ENCODE assay signal across 33 mouse cellular contexts in the genomic region with DNA sequence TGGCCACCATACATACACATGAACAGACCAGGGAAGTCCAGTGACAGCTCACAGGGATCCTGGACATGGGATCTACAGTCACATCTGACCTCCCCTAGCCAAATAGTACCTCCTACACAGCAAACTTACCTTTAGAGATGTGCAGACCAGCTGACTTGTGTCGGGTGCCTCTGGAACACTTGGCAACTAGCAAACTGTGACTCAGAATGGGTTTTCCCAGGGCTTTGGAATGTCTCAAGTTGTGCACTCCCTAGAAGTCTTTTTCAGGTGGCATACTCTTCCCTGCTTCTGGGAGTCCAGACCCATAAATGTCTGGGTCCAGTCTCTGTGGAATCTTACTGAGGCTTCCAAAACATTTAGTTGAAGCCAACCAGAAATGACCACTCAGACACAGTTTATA.
"Had no signal": no experiment of that assay in that cellular context is flagged by ENCODE, and none has a peak within 500 bp of the region (broad histone marks: within the 10 kb centered on the region; RNA-seq: fewer than 3 reads in every experiment).

No protein-coding gene starts in this region.

- H3K27me3 ChIP-seq: limb, embryonic 12.5 days; limb, embryonic 13.5 days; limb, embryonic 15.5 days; lung, embryonic 15.5 days; neural tube, embryonic 12.5 days had no signal

- ATAC-seq: liver, embryonic 12.5 days; liver, postnatal 0 days; lung, postnatal 0 days; midbrain, embryonic 13.5 days; midbrain, embryonic 15.5 days; midbrain, embryonic 16.5 days had no signal

- H3K9ac ChIP-seq: limb, embryonic 12.5 days; limb, embryonic 13.5 days; limb, embryonic 15.5 days; liver, embryonic 12.5 days; liver, embryonic 13.5 days; liver, embryonic 14.5 days; liver, embryonic 15.5 days; liver, postnatal 0 days; lung, embryonic 14.5 days; lung, embryonic 15.5 days; midbrain, embryonic 12.5 days; midbrain, embryonic 13.5 days; midbrain, embryonic 15.5 days; neural tube, embryonic 12.5 days; neural tube, embryonic 13.5 days had no signal

- H3K27ac ChIP-seq: limb, embryonic 10.5 days; limb, embryonic 12.5 days; limb, embryonic 13.5 days; limb, embryonic 15.5 days; liver, embryonic 12.5 days; liver, embryonic 13.5 days; liver, embryonic 14.5 days; liver, embryonic 15.5 days; lung, embryonic 15.5 days; macrophage; midbrain, embryonic 10.5 days; midbrain, embryonic 12.5 days; midbrain, embryonic 13.5 days; midbrain, embryonic 15.5 days; neural tube, embryonic 12.5 days; neural tube, embryonic 13.5 days had no signal

- H3K4me1 ChIP-seq: liver, embryonic 15.5 days had no signal

- H3K36me3 ChIP-seq: limb, embryonic 10.5 days; limb, embryonic 12.5 days; limb, embryonic 13.5 days; limb, embryonic 15.5 days; liver, embryonic 12.5 days; liver, embryonic 13.5 days; liver, embryonic 15.5 days; lung, embryonic 15.5 days; midbrain, embryonic 10.5 days; midbrain, embryonic 12.5 days; midbrain, embryonic 13.5 days; midbrain, embryonic 15.5 days; neural tube, embryonic 12.5 days; neural tube, embryonic 13.5 days had no signal

- H3K4me3 ChIP-seq: limb, embryonic 10.5 days; limb, embryonic 12.5 days; limb, embryonic 13.5 days; limb, embryonic 15.5 days; liver, embryonic 12.5 days; liver, embryonic 13.5 days; liver, embryonic 15.5 days; lung, embryonic 15.5 days; megakaryocyte, embryonic 14.5 days; midbrain, embryonic 10.5 days; midbrain, embryonic 12.5 days; midbrain, embryonic 13.5 days; midbrain, embryonic 15.5 days; myocyte; neural tube, embryonic 12.5 days; neural tube, embryonic 13.5 days had no signal

- H3K4me2 ChIP-seq: limb, embryonic 12.5 days; limb, embryonic 13.5 days; limb, embryonic 15.5 days; liver, embryonic 11.5 days; liver, embryonic 12.5 days; liver, embryonic 13.5 days; liver, embryonic 15.5 days; lung, embryonic 14.5 days; lung, embryonic 15.5 days; midbrain, embryonic 11.5 days; midbrain, embryonic 12.5 days; midbrain, embryonic 13.5 days; midbrain, embryonic 15.5 days; neural tube, embryonic 12.5 days; neural tube, embryonic 13.5 days had no signal

- DNase-seq: left cerebral cortex, postnatal 4 days; liver; liver, embryonic 13.5 days; liver, postnatal 0 days; lung, adult 18-20 months; lung, adult 2 months; lung, embryonic 14.5 days; lung, postnatal 10 days; lung, postnatal 14 days; lung, postnatal 36 days; lung, postnatal 4 days; midbrain, embryonic 14.5 days had no signal

- H3K9me3 ChIP-seq: limb, embryonic 10.5 days; limb, embryonic 12.5 days; limb, embryonic 13.5 days; limb, embryonic 15.5 days; liver, embryonic 12.5 days; liver, embryonic 13.5 days; liver, embryonic 15.5 days; lung, embryonic 15.5 days; midbrain, embryonic 10.5 days; midbrain, embryonic 12.5 days; midbrain, embryonic 13.5 days; midbrain, embryonic 15.5 days; neural tube, embryonic 12.5 days; neural tube, embryonic 13.5 days had no signal
